Mouse (Mus musculus) c-Kit-positive CD71-negative TER-119-negative erythroid progenitor cells, embryonic 14.5 days (primary cell): ENCODE measurements around the gene Tnpo1.
"Not testable (repeated sequence)": the region's sequence is repeated elsewhere in the genome, so short reads cannot be mapped to it uniquely, and the experiment has no call there.

Source experiments
- DNase-seq: peaks from one replicate; pipeline ENCODE4 v3.0.0-alpha.2; 2013; ENCODE audit warnings: low read depth

Tnpo1 gene

GRCm38 (mm10) chr13:98817766-98818165 lies 108.4 kb downstream of the Tnpo1 start:
- DNase-seq, result no peak

- DNase-seq, result not testable (repeated sequence)
These were observed 109.1 kb downstream of the Tnpo1 start for GRCm38 (mm10) chr13:98816981-98817660.

DNA sequence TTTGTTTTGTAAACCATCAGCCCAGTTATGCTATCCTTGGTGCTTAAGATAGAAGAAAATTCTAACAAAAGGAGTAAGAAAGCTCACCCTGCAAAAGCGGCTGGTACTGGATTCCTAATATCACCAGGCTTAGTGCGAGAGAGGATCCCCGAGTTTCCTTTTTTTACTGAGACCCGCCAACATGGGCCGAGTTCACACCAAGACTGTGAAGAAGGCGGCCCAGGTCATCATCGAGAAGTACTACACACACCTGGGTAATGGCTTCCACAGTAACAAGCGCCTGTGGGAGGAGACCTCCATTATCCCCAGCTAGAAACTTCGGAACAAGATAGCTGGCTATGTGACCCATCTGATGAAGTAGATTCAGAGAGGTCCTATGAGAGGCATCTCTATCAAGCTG lies 109.6 kb downstream of the Tnpo1 start:
- no peak for DNase-seq

GRCm38 (mm10) chr13:98815147-98815785 lies 110.9 kb downstream of the Tnpo1 start, which contains the start of gene Fcho2:
Gene Fcho2, minus strand, starts transcription at chr13:98815449.
- DNase-seq, result peak; percentile 89

DNA sequence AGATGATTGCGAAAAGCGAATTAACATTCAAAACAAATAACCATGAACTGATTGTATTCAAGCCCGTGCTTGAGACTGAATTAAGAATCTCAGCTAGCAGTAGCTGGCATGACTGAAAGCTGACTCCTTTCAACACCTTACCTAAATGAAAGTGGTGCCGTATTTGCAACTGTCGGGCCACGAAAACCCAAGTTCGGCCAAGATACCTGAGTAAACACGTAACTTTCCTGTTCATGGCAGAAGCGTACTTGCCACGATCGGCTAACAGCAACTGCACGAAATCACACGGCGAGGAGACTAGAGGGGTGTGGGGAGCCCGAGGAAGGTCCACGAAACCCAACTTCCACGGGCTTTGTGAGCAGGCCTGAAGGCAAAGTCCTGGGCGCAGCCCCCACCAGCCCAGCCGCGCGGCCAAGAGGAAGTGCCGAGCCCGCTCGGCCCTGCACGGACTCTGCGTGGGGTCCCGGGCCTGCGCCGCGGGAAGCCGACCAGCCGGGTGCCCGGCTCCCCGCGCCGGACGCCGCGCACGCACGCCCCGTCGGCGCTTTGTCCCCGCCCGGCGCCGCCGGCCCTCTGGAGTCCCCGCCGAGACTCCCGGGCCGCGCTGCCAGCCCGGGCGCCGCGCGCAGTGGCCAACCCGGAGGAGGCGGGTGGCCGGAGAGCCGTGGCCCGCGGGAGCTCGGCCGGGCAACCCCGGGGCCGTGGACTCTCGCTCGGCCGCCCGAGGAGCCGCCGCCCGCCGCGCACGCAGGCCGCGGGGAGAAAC lies 111.7 kb downstream of the Tnpo1 start:
- no peak for DNase-seq

GRCm38 (mm10) chr13:98813596-98814274 lies 112.4 kb downstream of the Tnpo1 start:
- DNase-seq, result no peak

DNA sequence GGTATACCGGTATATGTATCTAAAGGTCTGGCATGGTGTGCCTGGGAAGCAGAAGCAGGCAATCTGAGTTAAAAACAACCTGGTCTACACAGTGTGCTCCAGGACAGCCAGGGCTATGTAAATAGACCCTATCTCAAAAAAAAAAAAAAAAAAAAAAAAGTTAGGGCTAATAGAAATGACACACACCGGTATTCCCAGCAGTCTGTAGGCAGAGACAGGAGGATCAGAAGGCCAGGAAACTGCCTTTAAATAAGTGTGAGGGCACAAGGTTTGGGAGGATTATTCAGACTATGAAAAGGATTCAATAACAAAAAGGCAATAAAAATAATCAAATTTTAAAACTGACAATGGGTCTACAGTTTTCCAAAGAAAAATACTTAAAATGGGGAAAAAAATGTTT lies 113.0 kb downstream of the Tnpo1 start:
- DNase-seq, result no peak

GRCm38 (mm10) chr13:98812285-98812684 lies 113.9 kb downstream of the Tnpo1 start:
- DNase-seq, result no peak

- DNase-seq, result peak; percentile 58
These were observed 116.0 kb downstream of the Tnpo1 start for GRCm38 (mm10) chr13:98810143-98810542.

- no peak for DNase-seq
These were observed 117.1 kb downstream of the Tnpo1 start for GRCm38 (mm10) chr13:98809087-98809486.

- DNase-seq, result no peak
These were observed 121.7 kb downstream of the Tnpo1 start for GRCm38 (mm10) chr13:98804480-98804879.

- no peak for DNase-seq
These were observed 122.5 kb downstream of the Tnpo1 start for GRCm38 (mm10) chr13:98803699-98804098.

DNA sequence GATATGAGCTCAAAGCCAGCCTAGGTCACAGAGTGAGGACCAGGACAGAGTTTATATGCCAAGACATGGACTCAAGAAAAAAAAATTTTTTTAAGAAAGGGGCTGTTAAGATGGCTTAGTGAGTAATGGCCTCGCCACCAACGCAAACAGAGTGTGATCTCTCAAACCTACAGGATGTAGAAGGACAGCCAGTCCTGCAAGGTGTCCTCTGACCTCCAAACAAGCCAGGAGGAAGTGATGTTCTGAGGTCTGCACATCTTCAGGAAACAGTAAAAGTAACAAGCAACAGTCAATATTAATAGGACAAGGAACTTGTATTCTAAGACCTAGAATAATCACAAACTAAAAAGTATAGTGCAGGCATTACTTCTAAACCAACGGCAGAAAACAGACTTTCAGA lies 123.2 kb downstream of the Tnpo1 start:
- DNase-seq, result no peak

GRCm38 (mm10) chr13:98795511-98795910 lies 130.7 kb downstream of the Tnpo1 start:
- no peak for DNase-seq

GRCm38 (mm10) chr13:98792864-98793263 lies 133.3 kb downstream of the Tnpo1 start:
- DNase-seq, result no peak

GRCm38 (mm10) chr13:98791693-98792092 lies 134.5 kb downstream of the Tnpo1 start:
- no peak for DNase-seq
